Mouse (Mus musculus): ENCODE results near the gene Phf20. TPM values are rescaled to one million over a fixed set of nuclear protein-coding genes. Genes with fewer than 3 reads are reported as not detected.

Phf20 gene
- polyA plus RNA-seq, 1 experiment from 2014 or later: 44.8 TPM

GRCm38 (mm10) chr2:156194571-156194970, 1.7 kb upstream of the Phf20 start:
- peaks cover 7% of the 10 kb centered on the region; the same call in 1 of the 2 replicates for H3K4me1 ChIP-seq (ENCODE audit: insufficient read depth, low read depth, low read length)
- DNase-seq (ENCODE audit: low spot score): no peak
- TF ChIP-seq CTCF (IDR thresholded peaks at IDR 0.05) (no peak), EP300 (IDR thresholded peaks at IDR 0.05) (no peak)

GRCm38 (mm10) chr2:156197129-156197911, 1.1 kb downstream of the Phf20 start:
- Histone ChIP-seq H3K27me3 (replicated peaks; ENCODE audit: insufficient read depth, low read length) (no peaks in the 10 kb centered on the region), H3K9ac (replicated peaks; ENCODE audit: low read depth) (peak overlapping the region; percentile 46), H3K4me3 (ENCODE audit: low read depth, low read length) (peak overlapping the region; percentile 56), H3K4me1 (ENCODE audit: insufficient read depth, low read depth, low read length) (peaks cover 11% of the 10 kb centered on the region; the same call in 1 of the 2 replicates), H3K9me3 (ENCODE audit: low read length) (no peaks in the 10 kb centered on the region), H3K36me3 (ENCODE audit: insufficient read depth, low read length) (no peaks in the 10 kb centered on the region), H3K27ac (ENCODE audit: low read length) (peak overlapping the region; percentile 96), H3K4me2 (replicated peaks; ENCODE audit: low read depth, low read length) (peak overlapping the region; percentile 83)
- ATAC-seq (no peak), DNase-seq (ENCODE audit: low spot score) (no peak)
- 4% methylated on average over 17 of the region's 17 CpGs for WGBS
- TF ChIP-seq EP300 (IDR thresholded peaks at IDR 0.05) (no peak), CTCF (IDR thresholded peaks at IDR 0.05) (no peak)

More at GRCm38 (mm10) chr2:156194571-156194970, 1.7 kb upstream of the Phf20 start:
- no peak for ATAC-seq
- Histone ChIP-seq H3K9ac (replicated peaks; ENCODE audit: low read depth) (no peak overlapping the region), H3K4me3 (ENCODE audit: low read depth, low read length) (no peak overlapping the region), H3K27me3 (replicated peaks; ENCODE audit: insufficient read depth, low read length) (no peaks in the 10 kb centered on the region), H3K36me3 (ENCODE audit: insufficient read depth, low read length) (no peaks in the 10 kb centered on the region), H3K4me2 (replicated peaks; ENCODE audit: low read depth, low read length) (no peak overlapping the region), H3K27ac (ENCODE audit: low read length) (no peak overlapping the region), H3K9me3 (ENCODE audit: low read length) (no peaks in the 10 kb centered on the region)

GRCm38 (mm10) chr2:156199944-156200343, 3.7 kb downstream of the Phf20 start:
- no peaks in the 10 kb centered on the region for H3K27me3 ChIP-seq (replicated peaks; ENCODE audit: insufficient read depth, low read length)
- 36% methylated on average over 3 of the region's 3 CpGs for WGBS
- H3K36me3 ChIP-seq (ENCODE audit: insufficient read depth, low read length): no peaks in the 10 kb centered on the region
- H3K9ac ChIP-seq (replicated peaks; ENCODE audit: low read depth): no peak overlapping the region
- DNase-seq (ENCODE audit: low spot score): no peak
- no peaks in the 10 kb centered on the region for H3K9me3 ChIP-seq (ENCODE audit: low read length)
- no peak overlapping the region for H3K4me3 ChIP-seq (ENCODE audit: low read depth, low read length)
- H3K27ac ChIP-seq (ENCODE audit: low read length): no peak overlapping the region
- no peak overlapping the region for H3K4me2 ChIP-seq (replicated peaks; ENCODE audit: low read depth, low read length)
- no peak for ATAC-seq
- peaks cover 15% of the 10 kb centered on the region for H3K4me1 ChIP-seq (ENCODE audit: insufficient read depth, low read depth, low read length)
- TF ChIP-seq EP300 (IDR thresholded peaks at IDR 0.05) (no peak), CTCF (IDR thresholded peaks at IDR 0.05) (no peak)

- WGBS: 93% methylated on average over 4 of the region's 4 CpGs
- H3K27ac ChIP-seq (ENCODE audit: low read length): no peak overlapping the region
- TF ChIP-seq CTCF (IDR thresholded peaks at IDR 0.05): no peak
- TF ChIP-seq EP300 (IDR thresholded peaks at IDR 0.05): no peak
- H3K4me3 ChIP-seq (ENCODE audit: low read depth, low read length): no peak overlapping the region
- H3K9ac ChIP-seq (replicated peaks; ENCODE audit: low read depth): no peak overlapping the region
- peaks cover 15% of the 10 kb centered on the region for H3K4me1 ChIP-seq (ENCODE audit: insufficient read depth, low read depth, low read length)
- H3K27me3 ChIP-seq (replicated peaks; ENCODE audit: insufficient read depth, low read length): no peaks in the 10 kb centered on the region
- no peak overlapping the region for H3K4me2 ChIP-seq (replicated peaks; ENCODE audit: low read depth, low read length)
- DNase-seq (ENCODE audit: low spot score): no peak
- H3K36me3 ChIP-seq (ENCODE audit: insufficient read depth, low read length): no peaks in the 10 kb centered on the region
- H3K9me3 ChIP-seq (ENCODE audit: low read length): no peaks in the 10 kb centered on the region
- ATAC-seq: no peak
Observed at GRCm38 (mm10) chr2:156201486-156201885, 5.2 kb downstream of the Phf20 start.

GRCm38 (mm10) chr2:156202848-156203437, 6.7 kb downstream of the Phf20 start:
- ATAC-seq (peak; percentile 46), DNase-seq (ENCODE audit: low spot score) (peak; percentile 65)
- Histone ChIP-seq H3K36me3 (ENCODE audit: insufficient read depth, low read length) (no peaks in the 10 kb centered on the region), H3K4me1 (ENCODE audit: insufficient read depth, low read depth, low read length) (peaks cover 11% of the 10 kb centered on the region), H3K4me3 (ENCODE audit: low read depth, low read length) (no peak overlapping the region), H3K9me3 (ENCODE audit: low read length) (no peaks in the 10 kb centered on the region), H3K9ac (replicated peaks; ENCODE audit: low read depth) (no peak overlapping the region), H3K27ac (ENCODE audit: low read length) (peak overlapping the region; percentile 29), H3K27me3 (replicated peaks; ENCODE audit: insufficient read depth, low read length) (no peaks in the 10 kb centered on the region), H3K4me2 (replicated peaks; ENCODE audit: low read depth, low read length) (no peak overlapping the region)
- 12% methylated on average over 3 of the region's 3 CpGs for WGBS
- TF ChIP-seq EP300 (IDR thresholded peaks at IDR 0.05) (no peak), CTCF (IDR thresholded peaks at IDR 0.05) (no peak)

GRCm38 (mm10) chr2:156203917-156204316, 7.7 kb downstream of the Phf20 start:
- Histone ChIP-seq H3K4me3 (ENCODE audit: low read depth, low read length) (no peak overlapping the region), H3K4me2 (replicated peaks; ENCODE audit: low read depth, low read length) (no peak overlapping the region), H3K4me1 (ENCODE audit: insufficient read depth, low read depth, low read length) (peaks cover 8% of the 10 kb centered on the region), H3K9ac (replicated peaks; ENCODE audit: low read depth) (no peak overlapping the region), H3K27ac (ENCODE audit: low read length) (no peak overlapping the region), H3K36me3 (ENCODE audit: insufficient read depth, low read length) (no peaks in the 10 kb centered on the region), H3K9me3 (ENCODE audit: low read length) (no peaks in the 10 kb centered on the region), H3K27me3 (replicated peaks; ENCODE audit: insufficient read depth, low read length) (no peaks in the 10 kb centered on the region)
- TF ChIP-seq CTCF (IDR thresholded peaks at IDR 0.05) (peak; percentile 47), EP300 (IDR thresholded peaks at IDR 0.05) (no peak)
- DNase-seq (ENCODE audit: low spot score) (no peak), ATAC-seq (no peak)
- 93% methylated on average over 6 of the region's 6 CpGs for WGBS

All from lung, postnatal 0 days (tissue).